Mouse (Mus musculus) embryonic facial prominence, embryonic 14.5 days (tissue): Measurements from ENCODE around the gene Galnt18. TPM values are rescaled to one million over a fixed set of nuclear protein-coding genes. Genes with fewer than 3 reads are reported as not detected.

Source experiments
- ATAC-seq: fragments of 200-750 bp; cut with Nextera tagmentation; 2 replicates; pipeline ENCODE4 v1.8.0; 2017; ENCODE audit warnings: low read depth, moderate number of reproducible peaks, moderate TSS enrichment
- DNase-seq: peaks from one replicate; pipeline ENCODE4 v3.0.0-alpha.2; 2015; ENCODE audit warnings: low spot score
- H3K27ac ChIP-seq: fragments of 300-500 bp; sonication (generic); replicated peaks from 2 replicates; pipeline ENCODE4 v1.5.1; 2014; ENCODE audit warnings: low read depth, mild to moderate bottlenecking, low read length, moderate library complexity
- H3K27me3 ChIP-seq: fragments of 300-500 bp; sonication (generic); replicated peaks from 2 replicates; pipeline ENCODE4 v1.6.1; 2014; ENCODE audit warnings: low read length; ENCODE audit not compliant: control insufficient read depth, insufficient read depth
- H3K36me3 ChIP-seq: fragments of 300-500 bp; sonication (generic); 2 replicates; pipeline ENCODE4 v1.6.1; 2014; ENCODE audit warnings: low read length, mixed read lengths; ENCODE audit not compliant: control insufficient read depth, insufficient read depth
- H3K4me1 ChIP-seq: fragments of 300-500 bp; sonication (generic); 2 replicates; pipeline ENCODE4 v1.6.1; 2014; ENCODE audit warnings: antibody characterized with exemption, low read length; ENCODE audit not compliant: control insufficient read depth, insufficient read depth
- H3K4me2 ChIP-seq: fragments of 300-500 bp; sonication (generic); 2 replicates; pipeline ENCODE4 v1.6.1; 2014; ENCODE audit warnings: low read depth, mild to moderate bottlenecking, low read length, moderate library complexity, mixed read lengths
- H3K4me3 ChIP-seq: fragments of 300-500 bp; sonication (generic); 2 replicates; pipeline ENCODE4 v1.5.1; 2014; ENCODE audit warnings: low read depth, mild to moderate bottlenecking, low read length
- H3K9ac ChIP-seq: fragments of 300-500 bp; sonication (generic); 2 replicates; pipeline ENCODE4 v1.6.1; 2014; ENCODE audit warnings: low read depth, mild to moderate bottlenecking, low read length, moderate library complexity, mixed read lengths
- H3K9me3 ChIP-seq: fragments of 300-500 bp; sonication (generic); 2 replicates; pipeline ENCODE4 v1.6.1; 2016; ENCODE audit warnings: low read length; ENCODE audit not compliant: control insufficient read depth
- WGBS: fragments of 180-500 bp; shearing (Covaris S2); extraction: QIAGEN DNeasy Blood & Tissue Kit; methylation state at CpG from one replicate; pipeline ENCODE4 v1.1.7; 2014; 5-methylcytosine and 5-hydroxymethylcytosine counted together
- polyA plus RNA-seq: library from polyadenylated mRNA; unstranded; fragments of >200 nt; fragmentation: Nextera tagmentation; extraction: Ambion mirVana; gene quantifications from 2 replicates; pipeline ENCODE4 v1.2.1, GENCODE M21; 2014

Gene Galnt18
- polyA plus RNA-seq, 1 experiment from 2014 or later: 19.2 TPM

GRCm38 (mm10) chr7:111528961-111529643 lies 250.7 kb downstream of the Galnt18 start:
- no peaks in the 10 kb centered on the region for H3K4me1 ChIP-seq
- no peak overlapping the region for H3K4me3 ChIP-seq
- no peak overlapping the region for H3K27ac ChIP-seq
- DNase-seq (peak; percentile 20), ATAC-seq (no peak)
- H3K9ac ChIP-seq: no peak overlapping the region
- H3K4me2 ChIP-seq: no peak overlapping the region
- H3K9me3 ChIP-seq: no peaks in the 10 kb centered on the region
- H3K36me3 ChIP-seq: no peaks in the 10 kb centered on the region
- WGBS: 68% methylated on average over 3 of the region's 3 CpGs
- no peaks in the 10 kb centered on the region for H3K27me3 ChIP-seq

GRCm38 (mm10) chr7:111528462-111528861 lies 251.3 kb downstream of the Galnt18 start:
- Histone ChIP-seq H3K36me3 (no peaks in the 10 kb centered on the region), H3K27me3 (no peaks in the 10 kb centered on the region), H3K4me2 (no peak overlapping the region), H3K4me3 (no peak overlapping the region), H3K9me3 (no peaks in the 10 kb centered on the region), H3K9ac (no peak overlapping the region), H3K4me1 (no peaks in the 10 kb centered on the region), H3K27ac (no peak overlapping the region)
- WGBS: 23% methylated on average over 1 of the region's 1 CpGs
- DNase-seq (peak; percentile 62), ATAC-seq (no peak)

GRCm38 (mm10) chr7:111520881-111521280 lies 258.9 kb downstream of the Galnt18 start:
- 88% methylated on average over 1 of the region's 1 CpGs for WGBS
- Histone ChIP-seq H3K4me2 (no peak overlapping the region), H3K4me3 (no peak overlapping the region), H3K9me3 (no peaks in the 10 kb centered on the region), H3K27ac (no peak overlapping the region), H3K9ac (no peak overlapping the region), H3K27me3 (no peaks in the 10 kb centered on the region), H3K36me3 (no peaks in the 10 kb centered on the region), H3K4me1 (no peaks in the 10 kb centered on the region)
- DNase-seq (no peak), ATAC-seq (no peak)

GRCm38 (mm10) chr7:111518581-111519242 lies 261.1 kb downstream of the Galnt18 start:
- Histone ChIP-seq H3K4me3 (no peak overlapping the region), H3K27ac (no peak overlapping the region), H3K4me1 (no peaks in the 10 kb centered on the region), H3K36me3 (no peaks in the 10 kb centered on the region), H3K9ac (no peak overlapping the region), H3K9me3 (no peaks in the 10 kb centered on the region), H3K4me2 (no peak overlapping the region), H3K27me3 (no peaks in the 10 kb centered on the region)
- peak; percentile 30 for DNase-seq
- ATAC-seq: no peak
- WGBS: 64% methylated on average over 8 of the region's 8 CpGs

GRCm38 (mm10) chr7:111516882-111517281 lies 262.9 kb downstream of the Galnt18 start:
- Histone ChIP-seq H3K27ac (no peak overlapping the region), H3K36me3 (no peaks in the 10 kb centered on the region), H3K27me3 (no peaks in the 10 kb centered on the region), H3K9ac (no peak overlapping the region), H3K4me2 (no peak overlapping the region), H3K9me3 (no peaks in the 10 kb centered on the region), H3K4me3 (no peak overlapping the region), H3K4me1 (no peaks in the 10 kb centered on the region)
- DNase-seq (no peak), ATAC-seq (no peak)
- WGBS: 60% methylated on average over 1 of the region's 1 CpGs

GRCm38 (mm10) chr7:111515471-111515870 lies 264.3 kb downstream of the Galnt18 start:
- H3K27me3 ChIP-seq: no peaks in the 10 kb centered on the region
- no peak for DNase-seq
- no peak overlapping the region for H3K4me3 ChIP-seq
- H3K27ac ChIP-seq: no peak overlapping the region
- no peaks in the 10 kb centered on the region for H3K4me1 ChIP-seq
- H3K36me3 ChIP-seq: no peaks in the 10 kb centered on the region
- no peak for ATAC-seq
- 77% methylated on average over 2 of the region's 2 CpGs for WGBS
- no peak overlapping the region for H3K9ac ChIP-seq
- no peak overlapping the region for H3K4me2 ChIP-seq
- no peaks in the 10 kb centered on the region for H3K9me3 ChIP-seq

GRCm38 (mm10) chr7:111509167-111509854 lies 270.5 kb downstream of the Galnt18 start:
- no peak overlapping the region for H3K4me2 ChIP-seq
- H3K9ac ChIP-seq: no peak overlapping the region
- H3K4me1 ChIP-seq: no peaks in the 10 kb centered on the region
- H3K36me3 ChIP-seq: no peaks in the 10 kb centered on the region
- no peaks in the 10 kb centered on the region for H3K27me3 ChIP-seq
- no peak for DNase-seq
- no peak overlapping the region for H3K27ac ChIP-seq
- H3K9me3 ChIP-seq: no peaks in the 10 kb centered on the region
- 56% methylated on average over 2 of the region's 2 CpGs for WGBS
- peak; percentile 26; the same call in 1 of the 2 replicates for ATAC-seq
- H3K4me3 ChIP-seq: no peak overlapping the region

GRCm38 (mm10) chr7:111500616-111501015 lies 279.2 kb downstream of the Galnt18 start:
- Histone ChIP-seq H3K4me1 (no peaks in the 10 kb centered on the region), H3K9me3 (no peaks in the 10 kb centered on the region), H3K27me3 (no peaks in the 10 kb centered on the region), H3K27ac (no peak overlapping the region), H3K4me3 (no peak overlapping the region), H3K4me2 (no peak overlapping the region), H3K36me3 (no peaks in the 10 kb centered on the region), H3K9ac (no peak overlapping the region)
- ATAC-seq (no peak), DNase-seq (no peak)
- 58% methylated on average over 2 of the region's 2 CpGs for WGBS
